Mouse (Mus musculus) cortical plate, adult 2 months (tissue): ENCODE results near the gene Gpr171.

Source experiments
- CTCF ChIP-seq: fragments of 200-500 bp; IDR thresholded peaks from 2 replicates; pipeline ENCODE4 v1.5.1; 2011; ENCODE audit warnings: mild to moderate bottlenecking, control low read depth, low read length; ENCODE audit not compliant: insufficient read depth; ENCODE audit errors: extremely low read depth
- POLR2A ChIP-seq: fragments of 200-500 bp; IDR thresholded peaks from 2 replicates; pipeline ENCODE4 v1.6.1; 2011; ENCODE audit warnings: mild to moderate bottlenecking, low read length, control low read depth; ENCODE audit not compliant: insufficient read depth; ENCODE audit errors: extremely low read depth

GRCm38 (mm10) chr3:59060131-59060530 is 41.5 kb downstream of the Gpr171 start:
- TF ChIP-seq CTCF (no peak), POLR2A (no peak)
